Comparison of ENCODE assay signal across 8 mouse cellular contexts in genomic region chr4:120925386-120925785, GRCm38 (mm10). TPM values are rescaled to one million over a fixed set of nuclear protein-coding genes. Genes with fewer than 3 reads are reported as not detected.
DNase-seq lines count a peak whose midpoint lies in the region; ATAC-seq and TF ChIP-seq lines count a peak whose summit lies in the region.

No protein-coding gene starts in this region.

- TF ChIP-seq CTCF in brain, embryonic 14.5 days (IDR thresholded peaks at IDR 0.05; ENCODE audit: borderline replicate concordance, extremely low read depth, insufficient read depth, insufficient read length): peak; percentile 20; the same call in 1 of the 2 replicates
- peak; percentile 24; the same call in 1 of the 2 replicates for TF ChIP-seq CTCF in liver, embryonic 14.5 days (IDR thresholded peaks at IDR 0.05; ENCODE audit: low read depth)

- peak overlapping the region; percentile 74 for H3K9ac ChIP-seq in forebrain, embryonic 11.5 days (ENCODE audit: low read length)
- peak overlapping the region; percentile 76 for H3K9ac ChIP-seq in liver, embryonic 14.5 days (replicated peaks)

- 21% methylated on average over 3 of the region's 3 CpGs for WGBS in forebrain, embryonic 11.5 days
- 12% methylated on average over 3 of the region's 3 CpGs for WGBS in liver, embryonic 14.5 days (ENCODE audit: insufficient replicate concordance)

- peak overlapping the region; percentile 25; the same call in 1 of the 2 replicates for H3K27ac ChIP-seq in forebrain, embryonic 11.5 days (ENCODE audit: low read depth, low read length)
- peak overlapping the region; percentile 76 for H3K27ac ChIP-seq in liver, embryonic 14.5 days

- H3K36me3 ChIP-seq in forebrain, embryonic 11.5 days (ENCODE audit: control insufficient read depth, insufficient read depth, low read length): peaks cover 15% of the 10 kb centered on the region
- peaks cover 7% of the 10 kb centered on the region for H3K36me3 ChIP-seq in liver, embryonic 14.5 days (replicated peaks; ENCODE audit: control insufficient read depth, insufficient read depth, low read depth)

- no peaks in the 10 kb centered on the region for H3K4me1 ChIP-seq in forebrain, embryonic 11.5 days (replicated peaks; ENCODE audit: control insufficient read depth, insufficient read depth, low read length)
- H3K4me1 ChIP-seq in liver, embryonic 14.5 days (replicated peaks; ENCODE audit: control insufficient read depth in 2 of 2, insufficient read depth in 2 of 2, low read length in 1 of 2): peaks cover 3 to 8% of the 10 kb centered on the region in 2 experiments; a peak in 3 of 4 replicates

- H3K27me3 ChIP-seq in forebrain, embryonic 11.5 days (ENCODE audit: control insufficient read depth, insufficient read depth, low read length): no peaks in the 10 kb centered on the region
- H3K27me3 ChIP-seq in liver, embryonic 14.5 days (ENCODE audit: control insufficient read depth, insufficient read depth, low read length): no peaks in the 10 kb centered on the region

- no peaks in the 10 kb centered on the region for H3K9me3 ChIP-seq in forebrain, embryonic 11.5 days (ENCODE audit: control insufficient read depth, low read length)
- H3K9me3 ChIP-seq in liver, embryonic 14.5 days (ENCODE audit: control insufficient read depth, low read length): no peaks in the 10 kb centered on the region

- H3K4me3 ChIP-seq in forebrain, embryonic 11.5 days (ENCODE audit: low read depth, low read length): peak overlapping the region; percentile 53
- H3K4me3 ChIP-seq in liver, embryonic 14.5 days (ENCODE audit: insufficient read depth in 1 of 2, low read depth in 2 of 2, low read length in 2 of 2): peak overlapping the region; percentile 59 to 72

- TF ChIP-seq POLR2A in brain, embryonic 14.5 days (IDR thresholded peaks at IDR 0.05; ENCODE audit: borderline replicate concordance, extremely low read depth, insufficient read depth, insufficient read length, poor library complexity, severe bottlenecking): no peak

- peak; percentile 19 for DNase-seq in ovary, postnatal 36 days (ENCODE audit: low spot score)
- no peak for DNase-seq in ovary, postnatal 10 days (ENCODE audit: low spot score)
- DNase-seq in brain, embryonic 14.5 days (ENCODE audit: low read depth): peak; percentile 70
- no peak for DNase-seq in forebrain, embryonic 11.5 days (ENCODE audit: low spot score)
- peak; percentile 39 to 56 (median 39) for DNase-seq in liver, embryonic 14.5 days (ENCODE audit: low read depth in 3 of 3, low spot score in 3 of 3)
- peak; percentile 73 for DNase-seq in naive thymus-derived CD4-positive, alpha-beta T cell, adult 2 months (ENCODE audit: low read depth)
- DNase-seq in left cerebral cortex, adult 18-20 months (ENCODE audit: low spot score in 2 of 2): no peak

- peak overlapping the region; percentile 70 for H3K4me2 ChIP-seq in forebrain, embryonic 11.5 days (ENCODE audit: low read depth, low read length, severe bottlenecking)
- peak overlapping the region; percentile 79 for H3K4me2 ChIP-seq in liver, embryonic 14.5 days (ENCODE audit: low read depth)

- no peak for TF ChIP-seq EP300 in liver, embryonic 14.5 days (IDR thresholded peaks at IDR 0.05; ENCODE audit: low read depth)

- ATAC-seq in forebrain, embryonic 11.5 days (replicated peaks; ENCODE audit: low FRiP score): peak; percentile 29; the same call in 1 of the 2 replicates
- peak; percentile 55 for ATAC-seq in inflammation-experienced regulatory T-cells, adult 6 months
- peak; percentile 76 for ATAC-seq in liver, embryonic 14.5 days (ENCODE audit: insufficient read depth)

RNA-seq across cellular contexts. Expression of gene Exo5, which starts 0.6 kb away (rescaled TPM):
- polyA plus RNA-seq in brain, embryonic 14.5 days (2012; rRNA removed): 31.2 and 32.6 TPM in 2 replicates
- 32.1 and 34.1 TPM in 2 replicates for polyA plus RNA-seq in forebrain, embryonic 11.5 days (2014; fragmentation: Nextera tagmentation; extraction: Ambion mirVana)
- 10 to 100 TPM; 28.4 to 30.8 (median 30.0) TPM for polyA plus RNA-seq in inflammation-experienced regulatory T-cells, adult 6 months (2017; shearing (Covaris generic))
- polyA plus RNA-seq in liver, embryonic 14.5 days (2012; rRNA removed): 3.4 and 7.2 TPM in 2 replicates
- polyA plus RNA-seq in liver, embryonic 14.5 days (2014; fragmentation: Nextera tagmentation; extraction: Ambion mirVana): 5.3 and 5.8 TPM in 2 replicates
- 10 to 100 TPM; 12.7 to 15.0 TPM for total RNA-seq in left cerebral cortex, adult 18-20 months (2021)

RNA-seq across cellular contexts. Expression of gene Zfp69, which starts 26.1 kb away (rescaled TPM):
- polyA plus RNA-seq in brain, embryonic 14.5 days (2012; rRNA removed): 2.9 and 4.2 TPM in 2 replicates
- 8.8 and 9.8 TPM in 2 replicates for polyA plus RNA-seq in forebrain, embryonic 11.5 days (2014; fragmentation: Nextera tagmentation; extraction: Ambion mirVana)
- 1 to 10 TPM; 1.2 to 2.4 (median 1.8) TPM for polyA plus RNA-seq in inflammation-experienced regulatory T-cells, adult 6 months (2017; shearing (Covaris generic))
- 1.0 and 1.1 TPM in 2 replicates for polyA plus RNA-seq in liver, embryonic 14.5 days (2012; rRNA removed)
- polyA plus RNA-seq in liver, embryonic 14.5 days (2014; fragmentation: Nextera tagmentation; extraction: Ambion mirVana): 1.2 and 1.3 TPM in 2 replicates
- total RNA-seq in left cerebral cortex, adult 18-20 months (2021): 1 to 10 TPM; 1.7 to 1.9 TPM

Comparison
In these comparisons a context has a peak if more than half of its experiments do, and no peak if none do; other contexts are left out.
1. DNase-seq: peak in ovary, postnatal 36 days (single experiment), brain, embryonic 14.5 days (single experiment), liver, embryonic 14.5 days (3 of 3) and naive thymus-derived CD4-positive, alpha-beta T cell, adult 2 months (single experiment); none in ovary, postnatal 10 days (single experiment), forebrain, embryonic 11.5 days (single experiment) and left cerebral cortex, adult 18-20 months (0 of 2).
2. Peak in every context shown above with its lines, with median percentiles within 50 percentile points of each other: ATAC-seq.